Mouse (Mus musculus) olfactory bulb, adult 2 months (tissue): Measurements from ENCODE around the gene Abi3.

ENCODE experiments used
- CTCF ChIP-seq: fragments of 200-500 bp; IDR thresholded peaks from 2 replicates; pipeline ENCODE4 v1.5.1; 2012; ENCODE audit warnings: low read depth, mild to moderate bottlenecking, low read length, moderate library complexity; ENCODE audit not compliant: insufficient read depth
- POLR2A ChIP-seq: fragments of 200-500 bp; IDR thresholded peaks from 2 replicates; pipeline ENCODE4 v1.6.1; 2012; ENCODE audit warnings: mild to moderate bottlenecking, low read depth, low read length, moderate library complexity; ENCODE audit not compliant: insufficient read depth

DNA sequence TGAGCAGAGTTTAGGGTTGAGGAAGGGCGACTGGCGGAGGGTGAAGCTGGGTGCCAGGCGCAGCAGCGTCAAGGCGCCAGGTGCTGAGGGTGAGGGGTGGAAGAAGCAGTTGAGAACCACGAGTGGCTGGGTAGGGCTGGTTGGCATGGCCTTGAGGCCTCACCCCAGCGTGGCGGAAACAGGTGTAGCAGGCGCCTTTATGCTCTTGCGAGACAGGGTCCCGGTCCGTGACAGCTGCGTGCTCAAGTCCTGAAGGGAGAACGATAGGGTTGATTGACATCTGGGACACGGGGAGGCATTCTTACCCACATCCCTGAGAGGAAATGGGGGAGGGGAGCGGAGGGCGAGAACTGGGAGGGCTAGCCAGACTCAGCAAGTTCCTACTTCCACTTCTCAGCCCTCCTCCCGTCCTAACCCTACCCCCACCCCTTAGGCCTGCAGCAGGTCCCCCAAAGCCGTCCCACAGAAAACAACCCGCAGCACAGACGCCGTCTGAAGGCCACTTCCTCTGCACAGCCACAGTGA lies 8.1 kb downstream of the Abi3 start:
- TF ChIP-seq CTCF (no peak), POLR2A (no peak)
